Mouse (Mus musculus): ENCODE measurements around the gene Hspb11. TPM values are rescaled to one million over a fixed set of nuclear protein-coding genes. Genes with fewer than 3 reads are reported as not detected.

Gene Hspb11
- polyA plus RNA-seq, 1 experiment from 2014 or later, result 40.6 TPM

GRCm38 (mm10) chr4:107323113-107323512, 69.7 kb downstream of the Hspb11 start:
- no peaks in the 10 kb centered on the region for H3K27me3 ChIP-seq (replicated peaks)
- H3K4me2 ChIP-seq, result no peak overlapping the region
- no peak overlapping the region for H3K9ac ChIP-seq (replicated peaks)
- WGBS, result 95% methylated on average over 2 of the region's 2 CpGs
- H3K36me3 ChIP-seq, result peaks cover 64% of the 10 kb centered on the region
- ATAC-seq (ENCODE audit: low FRiP score), result no peak
- no peaks in the 10 kb centered on the region for H3K4me1 ChIP-seq
- no peak overlapping the region for H3K27ac ChIP-seq (replicated peaks)
- H3K9me3 ChIP-seq (replicated peaks), result no peaks in the 10 kb centered on the region
- no peak overlapping the region for H3K4me3 ChIP-seq (replicated peaks)

DNA sequence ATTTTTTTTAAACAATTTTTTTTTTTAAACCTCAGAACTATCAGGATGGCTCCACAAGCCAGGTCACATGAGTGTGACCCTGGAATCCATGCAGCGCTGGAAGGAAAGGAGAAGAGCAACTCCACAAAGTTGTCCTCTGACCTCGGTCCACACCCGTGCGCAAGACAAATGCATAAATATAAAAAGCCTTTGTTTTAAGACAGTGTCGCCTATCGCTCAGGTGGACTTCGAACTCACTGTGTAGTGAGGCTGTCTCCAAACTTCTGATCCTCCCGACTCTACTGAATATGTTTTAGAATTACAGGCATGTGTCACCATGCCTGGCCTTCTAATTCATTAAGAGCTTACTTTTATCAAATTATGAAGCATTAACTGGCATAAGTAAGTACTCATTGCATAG, 75.1 kb downstream of the Hspb11 start:
- Histone ChIP-seq H3K27ac (replicated peaks) (no peak overlapping the region), H3K9ac (replicated peaks) (no peak overlapping the region), H3K36me3 (peaks cover 33% of the 10 kb centered on the region), H3K4me3 (replicated peaks) (no peak overlapping the region), H3K9me3 (replicated peaks) (no peaks in the 10 kb centered on the region), H3K27me3 (replicated peaks) (no peaks in the 10 kb centered on the region), H3K4me2 (no peak overlapping the region), H3K4me1 (no peaks in the 10 kb centered on the region)
- WGBS, result 96% methylated on average over 8 of the region's 8 CpGs
- no peak for ATAC-seq (ENCODE audit: low FRiP score)

Other genes starting within 250 kb of the Hspb11 start
- gene Mrpl37, start 186.7 kb upstream of the Hspb11 start, polyA plus RNA-seq (2015; fragmentation: Nextera tagmentation; extraction: Ambion mirVana), result 84.9 and 85.5 TPM in 2 replicates
- 4.4 and 4.7 TPM in 2 replicates for gene Cyb5rl, start 186.6 kb upstream of the Hspb11 start, polyA plus RNA-seq (2015; fragmentation: Nextera tagmentation; extraction: Ambion mirVana)
- not detected in 2 replicates for gene Cdcp2, start 156.7 kb upstream of the Hspb11 start, polyA plus RNA-seq (2015; fragmentation: Nextera tagmentation; extraction: Ambion mirVana)
- gene Tmem59, start 75.2 kb upstream of the Hspb11 start, polyA plus RNA-seq (2015; fragmentation: Nextera tagmentation; extraction: Ambion mirVana), result 391 and 405 TPM in 2 replicates
- 17.7 and 36.3 TPM in 2 replicates for gene Tceanc2, start 74.5 kb upstream of the Hspb11 start, polyA plus RNA-seq (2015; fragmentation: Nextera tagmentation; extraction: Ambion mirVana)
- not detected in 2 replicates for gene Ldlrad1, start 44.4 kb upstream of the Hspb11 start, polyA plus RNA-seq (2015; fragmentation: Nextera tagmentation; extraction: Ambion mirVana)
- gene Lrrc42, start 61 bp upstream of the Hspb11 start, polyA plus RNA-seq (2015; fragmentation: Nextera tagmentation; extraction: Ambion mirVana), result 54.6 and 63.7 TPM in 2 replicates
- 1.3 TPM in 1 of 2 replicates, not detected in the other for gene Dio1, start 53.6 kb downstream of the Hspb11 start, polyA plus RNA-seq (2015; fragmentation: Nextera tagmentation; extraction: Ambion mirVana)
- 68.4 and 73.1 TPM in 2 replicates for gene Yipf1, start 60.8 kb downstream of the Hspb11 start, polyA plus RNA-seq (2015; fragmentation: Nextera tagmentation; extraction: Ambion mirVana)
- 17.1 and 20.5 TPM in 2 replicates for gene Ndc1, start 114.2 kb downstream of the Hspb11 start, polyA plus RNA-seq (2015; fragmentation: Nextera tagmentation; extraction: Ambion mirVana)
- gene Glis1, start 181.0 kb downstream of the Hspb11 start, polyA plus RNA-seq (2015; fragmentation: Nextera tagmentation; extraction: Ambion mirVana), result 3.8 and 5.5 TPM in 2 replicates

All from neural tube, embryonic 15.5 days (tissue).